Mouse (Mus musculus) neural tube, embryonic 11.5 days (tissue): ENCODE measurements around the gene Ppp2r5c. TPM values are rescaled to one million over a fixed set of nuclear protein-coding genes. Genes with fewer than 3 reads are reported as not detected.
A peak's percentile ranks its signal among the peaks of the same experiment; 100 is the strongest.

Source experiments
- ATAC-seq: fragments of 200-750 bp; cut with Nextera tagmentation; 2 replicates; pipeline ENCODE4 v1.8.0; 2017; ENCODE audit warnings: moderate number of reproducible peaks, mild to moderate bottlenecking, moderate TSS enrichment, moderate library complexity; ENCODE audit not compliant: insufficient read depth, low FRiP score, low TSS enrichment
- DNase-seq: peaks from one replicate; pipeline ENCODE4 v3.0.0-alpha.2; 2015; ENCODE audit warnings: low spot score
- H3K27ac ChIP-seq: fragments of 300-500 bp; sonication (generic); 2 replicates; pipeline ENCODE4 v1.5.1; 2014; ENCODE audit warnings: low read depth, mild to moderate bottlenecking, low read length
- H3K27me3 ChIP-seq: fragments of 300-500 bp; sonication (generic); 2 replicates; pipeline ENCODE4 v1.6.1; 2014; ENCODE audit warnings: mild to moderate bottlenecking, low read length, mixed read lengths; ENCODE audit not compliant: control insufficient read depth, insufficient read depth
- H3K36me3 ChIP-seq: fragments of 300-500 bp; sonication (generic); 2 replicates; pipeline ENCODE4 v1.6.1; 2014; ENCODE audit warnings: mild to moderate bottlenecking, low read length, moderate library complexity, mixed read lengths; ENCODE audit not compliant: control insufficient read depth, insufficient read depth
- H3K4me1 ChIP-seq: fragments of 300-500 bp; sonication (generic); 2 replicates; pipeline ENCODE4 v1.6.1; 2014; ENCODE audit warnings: low read length, mixed read lengths; ENCODE audit not compliant: control insufficient read depth, insufficient read depth
- H3K4me2 ChIP-seq: fragments of 300-500 bp; sonication (generic); 2 replicates; pipeline ENCODE4 v1.6.1; 2014; ENCODE audit warnings: low read depth, mild to moderate bottlenecking, moderate library complexity
- H3K4me3 ChIP-seq: fragments of 300-500 bp; sonication (generic); 2 replicates; pipeline ENCODE4 v1.5.1; 2014; ENCODE audit warnings: low read depth, low read length
- H3K9ac ChIP-seq: fragments of 300-500 bp; sonication (generic); 2 replicates; pipeline ENCODE4 v1.6.1; 2014; ENCODE audit warnings: mild to moderate bottlenecking, low read length
- H3K9me3 ChIP-seq: fragments of 300-500 bp; sonication (generic); 2 replicates; pipeline ENCODE4 v1.6.1; 2016; ENCODE audit warnings: low read length; ENCODE audit not compliant: control insufficient read depth
- WGBS: fragments of 180-500 bp; shearing (Covaris S2); extraction: QIAGEN DNeasy Blood & Tissue Kit; methylation state at CpG from one replicate; pipeline ENCODE4 v1.1.7; 2014; 5-methylcytosine and 5-hydroxymethylcytosine counted together
- polyA plus RNA-seq: library from polyadenylated mRNA; unstranded; fragments of >200 nt; fragmentation: Nextera tagmentation; extraction: Ambion mirVana; gene quantifications from 2 replicates; pipeline ENCODE4 v1.2.1, GENCODE M21; 2014

Ppp2r5c gene
- polyA plus RNA-seq, 1 experiment from 2014 or later, result 170 TPM

DNA sequence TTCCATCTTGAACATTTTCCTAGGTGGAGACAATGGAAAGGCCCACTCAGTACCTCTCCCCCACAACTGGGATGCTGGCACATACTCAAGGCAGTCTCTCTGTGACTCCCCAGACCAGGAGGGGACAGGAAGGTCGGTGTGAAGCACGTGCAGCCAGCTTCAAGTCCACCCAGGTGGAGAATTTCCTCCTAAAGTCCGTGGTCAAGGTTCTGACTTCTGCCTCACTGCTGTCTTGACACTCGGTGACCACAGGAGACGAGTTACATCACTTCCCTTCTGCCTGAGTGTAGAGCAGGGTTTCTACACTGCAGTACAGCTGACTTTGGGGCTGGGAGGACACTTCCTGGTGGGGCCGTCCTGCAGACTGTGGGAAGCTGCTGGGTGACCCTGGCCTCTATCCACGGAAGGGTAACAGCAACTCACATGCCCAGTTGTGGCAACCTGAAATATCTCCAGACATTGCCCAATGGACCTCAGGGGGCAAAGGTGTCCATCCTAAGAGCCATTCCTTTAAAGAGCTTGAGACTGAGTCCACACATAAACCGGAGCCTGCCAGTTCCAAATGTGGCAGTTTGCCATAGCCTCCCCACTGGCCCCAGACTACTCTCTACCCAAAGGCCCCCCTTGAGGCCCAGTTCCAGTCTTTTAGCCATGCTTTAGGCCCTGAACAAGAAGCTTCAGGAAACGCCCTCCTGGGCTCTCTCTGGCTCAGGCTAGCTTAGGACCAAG lies 10.1 kb upstream of the Ppp2r5c start:
- H3K4me2 ChIP-seq, result no peak overlapping the region
- no peak for ATAC-seq
- no peak overlapping the region for H3K9ac ChIP-seq
- no peak overlapping the region for H3K4me3 ChIP-seq
- H3K4me1 ChIP-seq, result no peaks in the 10 kb centered on the region
- H3K36me3 ChIP-seq, result no peaks in the 10 kb centered on the region
- no peak for DNase-seq
- no peaks in the 10 kb centered on the region for H3K9me3 ChIP-seq
- 72% methylated on average over 9 of the region's 9 CpGs for WGBS
- H3K27ac ChIP-seq, result no peak overlapping the region
- H3K27me3 ChIP-seq, result no peaks in the 10 kb centered on the region

GRCm38 (mm10) chr12:110437367-110437703 lies 9.6 kb upstream of the Ppp2r5c start:
- WGBS, result 64% methylated on average over 7 of the region's 7 CpGs
- DNase-seq, result no peak
- Histone ChIP-seq H3K9me3 (no peaks in the 10 kb centered on the region), H3K36me3 (no peaks in the 10 kb centered on the region), H3K9ac (no peak overlapping the region), H3K27ac (no peak overlapping the region), H3K27me3 (no peaks in the 10 kb centered on the region), H3K4me2 (no peak overlapping the region), H3K4me3 (no peak overlapping the region), H3K4me1 (no peaks in the 10 kb centered on the region)
- no peak for ATAC-seq

DNA sequence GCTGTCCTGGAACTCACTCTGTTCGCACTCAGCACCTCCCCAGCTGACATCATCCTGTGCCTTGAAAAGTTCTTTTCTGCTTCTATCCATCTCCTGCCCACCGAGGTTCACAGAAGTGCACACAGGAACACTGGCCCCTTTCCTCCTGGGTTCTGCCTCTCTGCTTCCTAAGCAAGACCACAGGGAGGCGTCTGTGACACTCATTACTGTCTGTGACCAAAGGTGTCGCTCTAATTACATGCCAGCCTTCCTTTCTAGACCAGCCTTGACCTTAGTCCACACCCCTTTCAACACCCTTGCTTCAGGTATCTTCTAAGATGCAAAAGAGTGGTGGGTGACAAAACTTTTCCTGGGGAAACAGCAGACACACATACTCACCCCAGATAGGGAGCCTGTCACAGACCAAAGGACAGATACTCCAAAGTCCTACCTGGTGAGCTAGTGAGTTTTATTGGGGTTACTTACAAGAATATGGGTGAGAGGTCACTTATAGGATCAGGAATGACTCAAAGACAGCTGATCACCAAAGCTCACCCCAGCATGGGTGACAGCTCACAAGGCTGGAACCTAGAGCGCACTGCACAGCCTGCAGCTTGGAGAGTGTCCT lies 8.4 kb upstream of the Ppp2r5c start:
- DNase-seq (no peak), ATAC-seq (no peak)
- no peaks in the 10 kb centered on the region for H3K27me3 ChIP-seq
- H3K9me3 ChIP-seq, result no peaks in the 10 kb centered on the region
- H3K4me2 ChIP-seq, result no peak overlapping the region
- H3K27ac ChIP-seq, result no peak overlapping the region
- WGBS, result 47% methylated on average over 5 of the region's 5 CpGs
- no peaks in the 10 kb centered on the region for H3K36me3 ChIP-seq
- H3K4me3 ChIP-seq, result no peak overlapping the region
- no peaks in the 10 kb centered on the region for H3K4me1 ChIP-seq
- H3K9ac ChIP-seq, result no peak overlapping the region

DNA sequence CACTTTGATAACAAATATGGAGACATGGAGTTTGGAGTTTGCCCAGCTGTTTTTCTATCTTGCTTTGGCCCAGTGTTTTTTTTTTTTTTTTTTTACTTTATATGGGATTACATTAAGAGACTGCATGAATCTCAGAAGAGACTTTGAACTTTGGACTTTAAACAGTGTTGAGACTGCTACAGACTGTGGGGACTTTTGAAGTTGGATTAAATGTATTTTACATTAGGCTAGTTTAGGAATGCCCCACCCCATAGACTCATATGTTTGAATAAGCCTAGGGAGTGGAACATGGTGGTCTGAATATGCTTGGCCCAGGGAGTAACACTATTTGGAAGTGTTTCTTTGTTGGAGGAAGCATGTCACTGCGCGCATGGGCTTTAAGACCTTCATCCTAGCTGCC lies 4.7 kb upstream of the Ppp2r5c start:
- WGBS, result 88% methylated on average over 2 of the region's 2 CpGs
- H3K27ac ChIP-seq, result no peak overlapping the region
- no peak overlapping the region for H3K4me2 ChIP-seq
- no peak for DNase-seq
- no peaks in the 10 kb centered on the region for H3K9me3 ChIP-seq
- no peaks in the 10 kb centered on the region for H3K4me1 ChIP-seq
- ATAC-seq, result no peak
- H3K9ac ChIP-seq, result no peak overlapping the region
- H3K27me3 ChIP-seq, result no peaks in the 10 kb centered on the region
- H3K36me3 ChIP-seq, result no peaks in the 10 kb centered on the region
- no peak overlapping the region for H3K4me3 ChIP-seq

- H3K4me1 ChIP-seq, result peaks cover 5% of the 10 kb centered on the region; the same call in 1 of the 2 replicates
- no peaks in the 10 kb centered on the region for H3K36me3 ChIP-seq
- no peak overlapping the region for H3K4me2 ChIP-seq
- DNase-seq (no peak), ATAC-seq (no peak)
- no peak overlapping the region for H3K9ac ChIP-seq
- WGBS, result 67% methylated on average over 5 of the region's 5 CpGs
- H3K27ac ChIP-seq, result no peak overlapping the region
- H3K4me3 ChIP-seq, result no peak overlapping the region
- H3K27me3 ChIP-seq, result no peaks in the 10 kb centered on the region
- H3K9me3 ChIP-seq, result no peaks in the 10 kb centered on the region
Measured at GRCm38 (mm10) chr12:110444530-110444929, 2.4 kb upstream of the Ppp2r5c start.

DNA sequence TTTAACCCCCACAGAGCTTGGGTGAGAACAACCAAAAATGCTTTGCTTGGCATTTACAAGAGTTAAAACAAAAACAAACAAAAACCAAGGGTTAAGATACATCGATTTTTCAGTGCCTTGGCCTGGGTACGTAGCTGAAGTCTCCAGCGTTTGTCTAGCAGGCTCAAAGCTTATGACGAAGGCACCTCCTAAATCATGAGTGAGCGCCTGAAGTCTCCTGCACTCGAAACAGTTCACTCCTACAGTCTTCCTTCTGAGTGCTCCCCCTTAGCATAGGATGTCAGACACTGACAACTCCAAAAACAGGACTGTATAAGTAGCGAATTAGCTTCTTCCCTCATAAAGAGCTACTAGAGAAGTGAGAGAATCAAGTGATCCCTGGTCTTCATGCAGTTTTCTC lies 1.1 kb upstream of the Ppp2r5c start:
- H3K4me2 ChIP-seq, result peak overlapping the region; percentile 74
- no peaks in the 10 kb centered on the region for H3K27me3 ChIP-seq
- 46% methylated on average over 7 of the region's 7 CpGs for WGBS
- H3K4me3 ChIP-seq, result peak overlapping the region; percentile 86
- H3K27ac ChIP-seq, result no peak overlapping the region
- H3K4me1 ChIP-seq, result peaks cover 5% of the 10 kb centered on the region; the same call in 1 of the 2 replicates
- H3K9ac ChIP-seq, result 0 out of 2 replicates have a peak overlapping the region, but pooled peaks have one; percentile 1
- ATAC-seq, result no peak
- H3K36me3 ChIP-seq, result no peaks in the 10 kb centered on the region
- H3K9me3 ChIP-seq, result no peaks in the 10 kb centered on the region
- DNase-seq, result no peak

DNA sequence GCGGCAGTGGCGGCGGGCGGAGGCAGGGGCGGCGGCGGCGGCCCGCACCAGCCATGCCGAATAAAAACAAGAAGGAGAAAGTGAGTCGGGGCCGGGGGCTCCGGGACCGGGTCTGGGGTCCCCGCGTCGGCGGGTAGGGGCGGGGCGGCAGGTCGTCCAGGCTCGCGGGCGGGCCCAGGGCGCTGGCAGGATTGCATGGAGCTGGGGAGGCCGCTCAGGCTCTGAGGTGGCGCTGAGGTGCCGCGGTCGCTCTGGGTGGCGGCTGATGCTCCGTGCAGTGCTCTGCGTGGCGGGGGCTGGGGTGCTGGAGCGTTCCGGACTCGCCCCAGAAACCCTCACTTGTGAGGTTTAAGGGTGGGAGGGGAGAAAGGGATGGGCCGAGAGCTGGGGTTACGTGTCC lies 386 bp downstream of the Ppp2r5c start:
- Histone ChIP-seq H3K4me2 (peak overlapping the region; percentile 88), H3K36me3 (no peaks in the 10 kb centered on the region), H3K27ac (peak overlapping the region; percentile 91; the same call in 1 of the 2 replicates), H3K4me3 (peak overlapping the region; percentile 86), H3K27me3 (no peaks in the 10 kb centered on the region), H3K4me1 (peaks cover 5% of the 10 kb centered on the region; the same call in 1 of the 2 replicates), H3K9ac (peak overlapping the region; percentile 82), H3K9me3 (no peaks in the 10 kb centered on the region)
- DNase-seq, result peak; percentile 33
- WGBS, result under 1% methylated on average over 27 of the region's 39 CpGs
- peak; percentile 43 for ATAC-seq

- H3K36me3 ChIP-seq, result no peaks in the 10 kb centered on the region
- no peaks in the 10 kb centered on the region for H3K9me3 ChIP-seq
- DNase-seq (no peak), ATAC-seq (no peak)
- H3K27ac ChIP-seq, result no peak overlapping the region
- H3K4me1 ChIP-seq, result peaks cover 5% of the 10 kb centered on the region; the same call in 1 of the 2 replicates
- no peak overlapping the region for H3K9ac ChIP-seq
- no peak overlapping the region for H3K4me2 ChIP-seq
- 88% methylated on average over 10 of the region's 10 CpGs for WGBS
- no peak overlapping the region for H3K4me3 ChIP-seq
- no peaks in the 10 kb centered on the region for H3K27me3 ChIP-seq
Measured at GRCm38 (mm10) chr12:110448767-110449166, 1.8 kb downstream of the Ppp2r5c start.

- H3K4me1 ChIP-seq, result no peaks in the 10 kb centered on the region
- ATAC-seq (no peak), DNase-seq (peak; percentile 76)
- no peak overlapping the region for H3K27ac ChIP-seq
- no peaks in the 10 kb centered on the region for H3K27me3 ChIP-seq
- H3K9ac ChIP-seq, result no peak overlapping the region
- H3K36me3 ChIP-seq, result no peaks in the 10 kb centered on the region
- H3K4me2 ChIP-seq, result no peak overlapping the region
- H3K4me3 ChIP-seq, result no peak overlapping the region
- H3K9me3 ChIP-seq, result no peaks in the 10 kb centered on the region
- WGBS, result 18% methylated on average over 5 of the region's 5 CpGs
Measured at GRCm38 (mm10) chr12:110454223-110454622, 7.3 kb downstream of the Ppp2r5c start.
